Mouse (Mus musculus): Measurements from ENCODE around the gene Zcchc2. TPM values are rescaled to one million over a fixed set of nuclear protein-coding genes. Genes with fewer than 3 reads are reported as not detected.

Zcchc2 gene
- polyA plus RNA-seq, 1 experiment = 5.9 TPM

- no peaks in the 10 kb centered on the region for H3K79me2 ChIP-seq (ENCODE audit: control insufficient read depth, insufficient read depth)
- no peaks in the 10 kb centered on the region for H3K36me3 ChIP-seq (ENCODE audit: control insufficient read depth, insufficient read depth)
- H3K79me3 ChIP-seq (ENCODE audit: low read depth) = no peaks in the 10 kb centered on the region
- no peaks in the 10 kb centered on the region for H3K27me3 ChIP-seq (ENCODE audit: control insufficient read depth, insufficient read depth, insufficient read length)
- no peak overlapping the region for H3K4me3 ChIP-seq (ENCODE audit: insufficient read depth, poor library complexity, severe bottlenecking)
- TF ChIP-seq MYOG (IDR thresholded peaks at IDR 0.05; ENCODE audit: control insufficient read depth, extremely low read depth, insufficient read length) (no peak), CTCF (IDR thresholded peaks at IDR 0.05; ENCODE audit: control insufficient read depth, insufficient read depth, insufficient read length) (peak; percentile 73), USF1 (IDR thresholded peaks at IDR 0.05; ENCODE audit: low read depth) (no peak)
- H3ac ChIP-seq (ENCODE audit: control insufficient read depth, insufficient read length, low read depth) = no peak overlapping the region
Measured at GRCm38 (mm10) chr1:106071237-106072070, 81.2 kb downstream of the Zcchc2 start.

- no peak overlapping the region for H3K4me3 ChIP-seq (ENCODE audit: insufficient read depth, poor library complexity, severe bottlenecking)
- no peak for TF ChIP-seq MYOG (IDR thresholded peaks at IDR 0.05; ENCODE audit: control insufficient read depth, extremely low read depth, insufficient read length)
- H3K36me3 ChIP-seq (ENCODE audit: control insufficient read depth, insufficient read depth) = no peaks in the 10 kb centered on the region
Measured at GRCm38 (mm10) chr1:106072071-106072440, 81.8 kb downstream of the Zcchc2 start.

GRCm38 (mm10) chr1:106073166-106073565 is 83.0 kb downstream of the Zcchc2 start:
- H3K79me3 ChIP-seq (ENCODE audit: low read depth) = no peaks in the 10 kb centered on the region

More at GRCm38 (mm10) chr1:106072071-106072440, 81.8 kb downstream of the Zcchc2 start:
- Histone ChIP-seq H3K79me2 (ENCODE audit: control insufficient read depth, insufficient read depth) (no peaks in the 10 kb centered on the region), H3K79me3 (ENCODE audit: low read depth) (no peaks in the 10 kb centered on the region), H3K27me3 (ENCODE audit: control insufficient read depth, insufficient read depth, insufficient read length) (no peaks in the 10 kb centered on the region), H3ac (ENCODE audit: control insufficient read depth, insufficient read length, low read depth) (no peak overlapping the region)

GRCm38 (mm10) chr1:106074141-106074540 is 83.9 kb downstream of the Zcchc2 start:
- no peak overlapping the region for H3K4me3 ChIP-seq (ENCODE audit: insufficient read depth, poor library complexity, severe bottlenecking)
- TF ChIP-seq MYOD1 (IDR thresholded peaks at IDR 0.05; ENCODE audit: control insufficient read depth, insufficient read length, low read depth) (no peak), MYOG (IDR thresholded peaks at IDR 0.05; ENCODE audit: control insufficient read depth, extremely low read depth, insufficient read length) (no peak), CEBPB (IDR thresholded peaks at IDR 0.05; ENCODE audit: low read depth) (no peak), FOSL1 (IDR thresholded peaks at IDR 0.05; ENCODE audit: insufficient read depth, low read length, poor library complexity, severe bottlenecking) (no peak), MAX (IDR thresholded peaks at IDR 0.05) (no peak), CTCF (IDR thresholded peaks at IDR 0.05; ENCODE audit: control insufficient read depth, insufficient read depth, insufficient read length) (no peak), USF1 (IDR thresholded peaks at IDR 0.05; ENCODE audit: low read depth) (no peak)

More at GRCm38 (mm10) chr1:106073166-106073565, 83.0 kb downstream of the Zcchc2 start:
- H3K36me3 ChIP-seq (ENCODE audit: control insufficient read depth, insufficient read depth) = no peaks in the 10 kb centered on the region
- H3K27me3 ChIP-seq (ENCODE audit: control insufficient read depth, insufficient read depth, insufficient read length) = no peaks in the 10 kb centered on the region
- TF ChIP-seq MAX (IDR thresholded peaks at IDR 0.05) = no peak
- TF ChIP-seq FOSL1 (IDR thresholded peaks at IDR 0.05; ENCODE audit: insufficient read depth, low read length, poor library complexity, severe bottlenecking) = no peak
- H3ac ChIP-seq (ENCODE audit: control insufficient read depth, insufficient read length, low read depth) = no peak overlapping the region
- H3K79me2 ChIP-seq (ENCODE audit: control insufficient read depth, insufficient read depth) = no peaks in the 10 kb centered on the region
- no peak overlapping the region for H3K4me3 ChIP-seq (ENCODE audit: insufficient read depth, poor library complexity, severe bottlenecking)

GRCm38 (mm10) chr1:106074656-106075055 is 84.5 kb downstream of the Zcchc2 start:
- Histone ChIP-seq H3K79me3 (ENCODE audit: low read depth) (no peaks in the 10 kb centered on the region), H3K36me3 (ENCODE audit: control insufficient read depth, insufficient read depth) (no peaks in the 10 kb centered on the region), H3K4me3 (ENCODE audit: insufficient read depth, poor library complexity, severe bottlenecking) (no peak overlapping the region), H3ac (ENCODE audit: control insufficient read depth, insufficient read length, low read depth) (no peak overlapping the region), H3K79me2 (ENCODE audit: control insufficient read depth, insufficient read depth) (no peaks in the 10 kb centered on the region), H3K27me3 (ENCODE audit: control insufficient read depth, insufficient read depth, insufficient read length) (no peaks in the 10 kb centered on the region)
- no peak for TF ChIP-seq CTCF (IDR thresholded peaks at IDR 0.05; ENCODE audit: control insufficient read depth, insufficient read depth, insufficient read length)
- no peak for TF ChIP-seq MYOG (IDR thresholded peaks at IDR 0.05; ENCODE audit: control insufficient read depth, extremely low read depth, insufficient read length)
- TF ChIP-seq CEBPB (IDR thresholded peaks at IDR 0.05; ENCODE audit: low read depth) = no peak
- TF ChIP-seq MAX (IDR thresholded peaks at IDR 0.05) = no peak
- no peak for TF ChIP-seq FOSL1 (IDR thresholded peaks at IDR 0.05; ENCODE audit: insufficient read depth, low read length, poor library complexity, severe bottlenecking)
- TF ChIP-seq MYOD1 (IDR thresholded peaks at IDR 0.05; ENCODE audit: control insufficient read depth, insufficient read length, low read depth) = no peak
- TF ChIP-seq USF1 (IDR thresholded peaks at IDR 0.05; ENCODE audit: low read depth) = no peak

More at GRCm38 (mm10) chr1:106074141-106074540, 83.9 kb downstream of the Zcchc2 start:
- Histone ChIP-seq H3ac (ENCODE audit: control insufficient read depth, insufficient read length, low read depth) (no peak overlapping the region), H3K27me3 (ENCODE audit: control insufficient read depth, insufficient read depth, insufficient read length) (no peaks in the 10 kb centered on the region), H3K79me2 (ENCODE audit: control insufficient read depth, insufficient read depth) (no peaks in the 10 kb centered on the region), H3K36me3 (ENCODE audit: control insufficient read depth, insufficient read depth) (no peaks in the 10 kb centered on the region), H3K79me3 (ENCODE audit: low read depth) (no peaks in the 10 kb centered on the region)

GRCm38 (mm10) chr1:106076641-106077040 is 86.4 kb downstream of the Zcchc2 start:
- TF ChIP-seq MYOG (IDR thresholded peaks at IDR 0.05; ENCODE audit: control insufficient read depth, extremely low read depth, insufficient read length) (no peak), MAX (IDR thresholded peaks at IDR 0.05) (no peak), FOSL1 (IDR thresholded peaks at IDR 0.05; ENCODE audit: insufficient read depth, low read length, poor library complexity, severe bottlenecking) (no peak), CEBPB (IDR thresholded peaks at IDR 0.05; ENCODE audit: low read depth) (no peak)
- no peak overlapping the region for H3ac ChIP-seq (ENCODE audit: control insufficient read depth, insufficient read length, low read depth)
- H3K79me3 ChIP-seq (ENCODE audit: low read depth) = no peaks in the 10 kb centered on the region
- H3K27me3 ChIP-seq (ENCODE audit: control insufficient read depth, insufficient read depth, insufficient read length) = no peaks in the 10 kb centered on the region
- H3K4me3 ChIP-seq (ENCODE audit: insufficient read depth, poor library complexity, severe bottlenecking) = no peak overlapping the region
- H3K36me3 ChIP-seq (ENCODE audit: control insufficient read depth, insufficient read depth) = no peaks in the 10 kb centered on the region
- H3K79me2 ChIP-seq (ENCODE audit: control insufficient read depth, insufficient read depth) = no peaks in the 10 kb centered on the region
